Mouse (Mus musculus): ENCODE data around the gene Styk1. TPM values are rescaled to one million over a fixed set of nuclear protein-coding genes. Genes with fewer than 3 reads are reported as not detected.

Styk1 gene
- polyA plus RNA-seq, 1 experiment = not detected

DNA sequence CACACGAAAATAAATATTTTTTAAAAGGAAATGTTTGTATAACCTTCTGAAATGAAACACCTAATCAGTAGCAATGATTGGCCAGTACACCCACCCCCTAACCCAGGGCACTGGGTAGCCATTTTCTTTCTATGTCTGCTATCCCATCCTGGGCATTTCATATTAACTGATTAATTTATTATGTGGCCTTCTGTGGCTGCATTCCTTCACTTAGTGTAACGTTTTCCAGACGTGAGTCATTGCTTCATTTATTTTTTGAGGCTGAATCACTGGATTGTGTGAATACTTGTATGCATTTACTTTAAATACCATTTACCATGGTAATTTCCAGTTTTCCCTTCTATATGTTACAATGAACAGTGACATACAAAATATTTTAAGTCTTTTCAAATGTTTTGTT lies 13.3 kb downstream of the Styk1 start:
- TF ChIP-seq FLI1 (IDR thresholded peaks at IDR 0.05; ENCODE audit: low read length) (no peak), GATA1 (IDR thresholded peaks at IDR 0.05; ENCODE audit: borderline replicate concordance, low read length) (no peak)
- peaks cover 8% of the 10 kb centered on the region; the same call in 1 of the 2 replicates for H3K4me1 ChIP-seq
- peaks cover 9% of the 10 kb centered on the region for H3K9me3 ChIP-seq
- no peak overlapping the region for H3K4me3 ChIP-seq (replicated peaks)
- no peaks in the 10 kb centered on the region for H3K36me3 ChIP-seq (replicated peaks; ENCODE audit: low read length)
- peaks cover 13% of the 10 kb centered on the region for H3K27me3 ChIP-seq (replicated peaks)

DNA sequence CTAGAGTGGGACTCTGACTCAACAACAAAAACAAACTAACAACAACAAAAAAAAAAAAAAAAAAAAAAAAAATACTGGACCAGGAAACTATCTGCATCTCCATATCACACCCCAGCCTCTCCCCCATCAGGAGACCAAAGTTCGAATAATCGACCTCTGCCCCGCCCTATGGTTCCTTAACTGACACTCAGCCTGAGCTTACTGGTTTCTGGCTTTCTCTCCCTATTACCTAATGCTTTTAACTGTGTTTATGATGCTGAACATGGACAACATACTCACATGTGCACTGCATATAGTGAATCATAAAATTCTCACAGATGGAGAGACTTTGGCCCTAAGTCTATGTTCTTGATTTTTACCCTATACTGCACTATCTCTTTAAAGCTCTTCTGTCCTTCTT lies 14.1 kb downstream of the Styk1 start:
- Histone ChIP-seq H3K27me3 (replicated peaks) (peaks cover 7% of the 10 kb centered on the region), H3K4me3 (replicated peaks) (no peak overlapping the region), H3K36me3 (replicated peaks; ENCODE audit: low read length) (no peaks in the 10 kb centered on the region), H3K9me3 (peaks cover 9% of the 10 kb centered on the region), H3K4me1 (peaks cover 6% of the 10 kb centered on the region; the same call in 1 of the 2 replicates)
- TF ChIP-seq GATA1 (IDR thresholded peaks at IDR 0.05; ENCODE audit: borderline replicate concordance, low read length) (no peak), FLI1 (IDR thresholded peaks at IDR 0.05; ENCODE audit: low read length) (no peak)

GRCm38 (mm10) chr6:131338787-131339186 lies 14.6 kb downstream of the Styk1 start:
- no peak for TF ChIP-seq GATA1 (IDR thresholded peaks at IDR 0.05; ENCODE audit: borderline replicate concordance, low read length)
- TF ChIP-seq FLI1 (IDR thresholded peaks at IDR 0.05; ENCODE audit: low read length) = no peak
- Histone ChIP-seq H3K27me3 (replicated peaks) (peaks cover 4% of the 10 kb centered on the region), H3K4me1 (peaks cover 3% of the 10 kb centered on the region; the same call in 1 of the 2 replicates)

GRCm38 (mm10) chr6:131327076-131327475 lies 26.3 kb downstream of the Styk1 start:
- TF ChIP-seq FLI1 (IDR thresholded peaks at IDR 0.05; ENCODE audit: low read length) (no peak), GATA1 (IDR thresholded peaks at IDR 0.05; ENCODE audit: borderline replicate concordance, low read length) (no peak)
- Histone ChIP-seq H3K9me3 (no peaks in the 10 kb centered on the region), H3K4me1 (peaks cover 3% of the 10 kb centered on the region), H3K27me3 (replicated peaks) (peaks cover 4% of the 10 kb centered on the region), H3K36me3 (replicated peaks; ENCODE audit: low read length) (no peaks in the 10 kb centered on the region), H3K4me3 (replicated peaks) (no peak overlapping the region)

More at GRCm38 (mm10) chr6:131338787-131339186, 14.6 kb downstream of the Styk1 start:
- Histone ChIP-seq H3K4me3 (replicated peaks) (no peak overlapping the region), H3K9me3 (peaks cover 9% of the 10 kb centered on the region), H3K36me3 (replicated peaks; ENCODE audit: low read length) (no peaks in the 10 kb centered on the region)

DNA sequence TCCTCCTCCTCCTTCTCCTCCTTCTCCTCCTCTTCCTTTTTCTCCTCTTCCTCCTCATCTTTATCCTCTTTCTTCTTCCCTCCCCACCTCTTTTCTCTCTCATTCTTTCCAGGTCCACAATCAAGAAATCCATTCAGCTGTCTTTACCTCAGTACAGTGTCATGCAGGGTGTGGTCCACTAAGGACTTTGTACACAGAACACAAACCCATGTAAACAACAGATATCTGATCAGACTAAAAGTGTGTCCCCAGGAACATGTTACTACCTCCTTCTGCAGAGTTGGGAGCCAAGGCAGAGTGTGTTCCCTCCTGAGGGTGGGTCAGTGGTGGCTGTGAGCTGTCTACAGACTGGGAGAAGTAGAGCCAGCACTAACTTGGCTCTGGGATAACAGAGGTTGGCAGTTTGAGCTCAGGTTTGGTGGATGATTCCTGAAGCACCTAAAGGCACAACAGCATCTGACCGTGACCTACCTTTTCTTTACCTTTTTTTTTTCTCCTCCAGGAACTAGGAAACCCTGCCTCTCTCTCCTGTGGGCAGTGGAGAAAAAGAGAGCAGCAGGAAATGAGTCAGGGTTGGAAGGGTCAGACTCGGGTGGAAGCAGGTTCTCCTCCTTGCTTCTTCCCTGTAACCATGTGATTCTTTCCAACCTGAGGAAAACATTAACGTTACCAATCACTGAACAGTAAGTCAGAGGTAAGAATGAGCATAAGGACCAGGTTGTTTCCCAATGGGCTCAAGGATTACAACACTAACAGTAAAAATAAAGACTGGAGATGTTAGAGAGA lies 31.4 kb downstream of the Styk1 start:
- Histone ChIP-seq H3K9me3 (no peaks in the 10 kb centered on the region), H3K36me3 (replicated peaks; ENCODE audit: low read length) (no peaks in the 10 kb centered on the region), H3K4me1 (peaks cover 12% of the 10 kb centered on the region), H3K27me3 (replicated peaks) (peaks cover 14% of the 10 kb centered on the region), H3K4me3 (replicated peaks) (no peak overlapping the region)
- no peak for TF ChIP-seq GATA1 (IDR thresholded peaks at IDR 0.05; ENCODE audit: borderline replicate concordance, low read length)
- TF ChIP-seq FLI1 (IDR thresholded peaks at IDR 0.05; ENCODE audit: low read length) = no peak

DNA sequence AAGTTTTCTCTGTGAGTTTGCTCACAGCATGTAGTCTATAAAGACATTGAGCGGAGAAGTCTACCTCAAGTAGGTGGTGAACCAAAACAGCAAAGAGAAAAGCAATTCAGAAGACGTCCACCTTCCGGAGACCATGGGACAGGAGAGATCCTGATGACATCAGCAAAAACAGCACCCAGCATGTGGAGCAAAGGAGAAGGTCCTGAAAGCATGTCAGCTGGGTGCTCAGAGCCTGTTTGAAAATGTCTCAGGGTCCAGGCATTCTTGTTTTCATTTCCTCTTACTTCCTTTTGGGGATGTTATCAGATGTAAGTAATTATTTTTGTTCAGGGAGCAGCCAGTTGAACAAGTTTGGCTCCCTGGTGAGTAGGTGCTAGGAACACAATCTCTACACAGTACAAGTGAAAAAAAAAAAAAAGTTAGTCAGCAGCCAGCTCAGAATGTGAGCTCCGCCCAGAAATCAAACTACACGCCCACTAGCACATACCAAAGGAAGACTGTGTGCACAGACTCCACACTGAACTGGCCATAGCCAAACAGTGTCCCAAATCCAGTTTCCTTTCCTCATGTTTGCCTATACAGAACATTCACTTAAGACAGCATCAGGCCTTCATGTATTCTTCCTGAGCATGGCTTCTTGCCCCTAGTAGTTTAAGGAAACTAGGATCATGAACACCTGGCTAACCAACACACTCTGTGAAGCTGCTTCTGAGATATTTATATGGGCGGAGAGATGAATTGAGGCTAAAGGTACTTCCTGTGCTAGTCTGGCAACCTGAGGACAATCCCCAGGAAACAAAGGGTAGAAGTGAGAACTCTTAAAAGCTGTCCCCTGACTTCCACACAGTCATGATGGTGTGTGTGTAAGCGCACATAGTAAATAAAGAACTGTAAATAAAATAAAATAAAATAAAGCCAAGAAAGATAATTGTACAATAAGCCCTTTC lies 37.0 kb downstream of the Styk1 start:
- Histone ChIP-seq H3K27me3 (replicated peaks) (peaks cover 15% of the 10 kb centered on the region), H3K4me3 (replicated peaks) (no peak overlapping the region), H3K36me3 (replicated peaks; ENCODE audit: low read length) (no peaks in the 10 kb centered on the region), H3K9me3 (no peaks in the 10 kb centered on the region), H3K4me1 (peaks cover 8% of the 10 kb centered on the region)
- no peak for TF ChIP-seq FLI1 (IDR thresholded peaks at IDR 0.05; ENCODE audit: low read length)
- TF ChIP-seq GATA1 (IDR thresholded peaks at IDR 0.05; ENCODE audit: borderline replicate concordance, low read length) = no peak

- TF ChIP-seq FLI1 (IDR thresholded peaks at IDR 0.05; ENCODE audit: low read length) = no peak
- no peak for TF ChIP-seq GATA1 (IDR thresholded peaks at IDR 0.05; ENCODE audit: borderline replicate concordance, low read length)
These were observed 45.4 kb downstream of the Styk1 start for GRCm38 (mm10) chr6:131308031-131308430.

DNA sequence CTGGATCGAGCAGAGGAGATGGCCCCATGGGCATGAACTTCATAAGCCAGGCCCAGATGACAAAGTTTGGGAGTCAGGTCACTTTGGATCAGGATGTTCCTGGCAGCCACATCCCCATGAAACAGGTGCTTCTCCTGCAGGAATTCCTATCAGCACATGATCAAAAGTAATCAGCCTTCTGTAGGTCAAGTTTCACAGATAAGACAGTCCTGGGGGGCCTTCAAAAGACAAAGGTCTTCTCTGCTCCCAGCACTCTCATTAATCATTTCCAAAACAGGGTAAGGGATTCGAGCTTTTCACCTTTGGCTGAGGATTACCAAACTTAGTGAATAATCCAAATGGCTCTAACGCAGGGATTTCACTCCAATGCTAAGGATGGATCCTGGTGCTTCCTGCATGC lies 48.6 kb downstream of the Styk1 start:
- TF ChIP-seq FLI1 (IDR thresholded peaks at IDR 0.05; ENCODE audit: low read length) = no peak
- no peak for TF ChIP-seq GATA1 (IDR thresholded peaks at IDR 0.05; ENCODE audit: borderline replicate concordance, low read length)
- Histone ChIP-seq H3K4me1 (peaks cover 26% of the 10 kb centered on the region), H3K36me3 (replicated peaks; ENCODE audit: low read length) (no peaks in the 10 kb centered on the region), H3K9me3 (no peaks in the 10 kb centered on the region), H3K27me3 (replicated peaks) (no peaks in the 10 kb centered on the region), H3K4me3 (replicated peaks) (no peak overlapping the region)

More at GRCm38 (mm10) chr6:131308031-131308430, 45.4 kb downstream of the Styk1 start:
- no peaks in the 10 kb centered on the region for H3K9me3 ChIP-seq
- H3K4me3 ChIP-seq (replicated peaks) = no peak overlapping the region
- H3K4me1 ChIP-seq = peaks cover 13% of the 10 kb centered on the region
- H3K27me3 ChIP-seq (replicated peaks) = peaks cover 6% of the 10 kb centered on the region
- H3K36me3 ChIP-seq (replicated peaks; ENCODE audit: low read length) = no peaks in the 10 kb centered on the region

- Histone ChIP-seq H3K9me3 (no peaks in the 10 kb centered on the region), H3K36me3 (replicated peaks; ENCODE audit: low read length) (no peaks in the 10 kb centered on the region), H3K27me3 (replicated peaks) (no peaks in the 10 kb centered on the region), H3K4me3 (replicated peaks) (no peak overlapping the region), H3K4me1 (peaks cover 42% of the 10 kb centered on the region)
- TF ChIP-seq GATA1 (IDR thresholded peaks at IDR 0.05; ENCODE audit: borderline replicate concordance, low read length) (no peak), FLI1 (IDR thresholded peaks at IDR 0.05; ENCODE audit: low read length) (no peak)
These were observed 54.9 kb downstream of the Styk1 start for GRCm38 (mm10) chr6:131298531-131298930.
